Mouse (Mus musculus) CD8-positive naive resting alpha-beta T cell, adult 57 days (primary cell): Measurements from ENCODE around the gene Aldh1a3. TPM values are rescaled to one million over a fixed set of nuclear protein-coding genes. Genes with fewer than 3 reads are reported as not detected.

Experiments used
- total RNA-seq: library from RNA; stranded (reverse); gene quantifications from one replicate; pipeline ENCODE4 v1.2.4, GENCODE M21; 2023

Gene Aldh1a3
- total RNA-seq: not detected

DNA sequence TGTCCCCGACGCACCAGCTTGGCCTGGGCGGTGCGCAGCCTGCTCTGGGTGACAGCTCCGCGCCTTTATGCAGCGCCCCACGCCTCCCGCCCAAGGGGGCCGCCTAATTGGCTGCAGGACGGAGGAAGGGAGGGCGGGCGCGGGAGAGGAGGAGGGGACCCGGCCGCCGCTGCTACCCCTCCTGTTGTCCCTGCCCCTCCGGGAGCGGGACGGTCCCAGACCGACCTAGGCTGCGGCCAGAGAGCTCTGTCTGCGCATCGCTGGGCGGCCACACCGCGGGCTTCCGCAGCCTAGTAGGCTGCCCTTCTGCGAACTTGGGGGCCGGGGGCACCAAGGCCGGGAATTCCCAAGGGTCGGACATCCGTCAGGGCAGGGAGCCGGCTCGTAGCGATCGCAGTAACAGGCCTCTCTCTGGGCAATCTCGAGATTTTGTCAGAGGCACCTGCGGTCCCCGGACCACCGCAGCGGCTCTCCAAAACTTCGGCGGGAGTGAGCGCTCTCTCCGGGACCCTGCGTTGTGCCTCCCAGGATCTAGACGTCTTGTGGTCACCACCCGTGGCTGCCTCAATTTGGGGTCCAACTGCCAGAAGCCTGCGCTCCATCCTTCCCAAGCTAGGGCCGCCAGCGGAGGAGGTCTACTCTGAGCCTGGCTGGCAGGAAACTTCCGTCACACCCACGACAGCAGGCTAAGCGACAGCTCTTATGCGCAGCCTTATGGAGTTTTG lies at the start of gene Aldh1a3:
Gene Aldh1a3, minus strand, starts transcription at position 81 of the 725 bp plus-strand sequence.

DNA sequence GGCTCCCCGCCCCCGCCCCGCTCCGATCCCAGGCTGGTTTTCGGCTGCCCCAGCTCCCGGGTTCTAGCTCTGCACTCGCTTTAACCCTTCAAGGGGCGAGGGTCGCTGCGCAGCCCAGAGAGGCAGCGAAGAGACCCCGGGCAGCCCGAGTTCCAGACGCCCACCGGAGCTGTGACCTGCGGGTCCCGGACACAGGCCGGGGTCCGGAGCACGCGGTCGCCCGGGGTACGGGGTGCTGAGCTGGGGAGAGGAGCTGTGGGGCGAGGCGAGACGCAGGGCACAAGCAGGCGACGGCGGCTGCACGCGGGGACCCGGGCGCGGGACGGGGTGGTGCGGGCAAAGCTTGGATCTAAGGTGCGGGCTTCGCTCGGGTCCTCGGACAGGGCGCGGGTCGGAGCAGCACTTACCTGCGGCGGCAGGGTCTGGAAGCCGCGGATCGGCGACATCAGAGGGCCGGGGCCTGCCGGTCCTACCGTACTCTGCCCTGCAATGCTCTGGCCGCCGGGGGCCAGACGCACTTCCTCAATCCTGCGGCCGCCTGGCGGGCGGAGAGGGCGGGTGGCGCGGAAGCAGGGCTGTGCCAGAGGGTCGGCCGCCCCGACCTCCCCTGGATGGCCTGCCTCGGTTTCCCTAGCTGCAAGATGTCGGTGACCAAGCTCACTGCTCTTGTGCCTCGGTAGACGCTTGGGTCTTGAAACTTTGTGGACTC lies 39.4 kb downstream of the Aldh1a3 start, which contains the start of gene Lrrk1:
Gene Lrrk1, minus strand, starts transcription at position 538 of the 709 bp plus-strand sequence.

DNA sequence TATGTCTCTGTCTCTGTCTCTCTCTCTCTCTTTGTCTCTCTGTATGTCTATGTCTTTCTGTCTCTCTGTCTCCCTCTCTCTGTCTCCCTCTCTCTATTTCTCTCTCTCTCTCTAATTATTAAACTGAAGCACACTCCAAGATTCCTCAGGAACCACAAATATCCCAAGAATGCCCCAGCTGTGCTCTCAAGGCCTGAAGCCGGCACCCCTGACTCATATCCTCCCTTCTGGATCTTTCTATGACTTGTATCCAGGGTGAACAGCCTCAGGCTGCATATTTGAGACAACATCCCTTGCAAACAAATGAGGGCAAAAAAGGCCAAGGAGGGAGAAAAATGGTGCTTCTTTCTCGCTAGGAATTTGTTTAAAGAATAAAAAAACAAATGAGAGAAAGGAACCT lies 61.4 kb downstream of the Aldh1a3 start, which contains the start of gene Gm10974:
Gene Gm10974, plus strand, starts transcription at position 2 of the 400 bp plus-strand sequence.

Other genes with a start within 250 kb of the Aldh1a3 start
- not detected for gene Gm10974, start 61.6 kb downstream of the Aldh1a3 start, total RNA-seq
- 4.9 TPM for gene Lrrk1, start 39.2 kb downstream of the Aldh1a3 start, total RNA-seq